Mouse (Mus musculus): ENCODE measurements at regions not wholly inside any gene's neighbourhood (a gene's known extent, or its start where the extent isn't known, plus 50 kb on each side); places are given as distances from the start of the nearest gene placed in this dataset.

- TF ChIP-seq CTCF (IDR thresholded peaks at IDR 0.05; ENCODE audit: borderline replicate concordance, insufficient read depth, low read depth, low read length) = no peak
- TF ChIP-seq POLR2A (IDR thresholded peaks at IDR 0.05; ENCODE audit: borderline replicate concordance, insufficient read depth, low read length) = no peak
Measured at GRCm38 (mm10) chr9:86931196-86931595, 50.7 kb upstream of the Snap91 start.

All from cerebellum, adult 2 months (tissue).